Mouse (Mus musculus) MEL (cell line): ENCODE measurements around the gene Ston2.

ENCODE experiments used
- CTCF ChIP-seq, 3 experiments: IDR thresholded peaks in 2 of 3; conservative IDR thresholded peaks in 1 of 3; 2 replicates each; pipeline ENCODE4 v1.5.1; 2011 to 2012; ENCODE audit warnings: low read length in 3 of 3, low read depth in 2 of 3, mild to moderate bottlenecking in 2 of 3, improper control_type of control experiment in 1 of 3, inconsistent platforms in 1 of 3, mixed read lengths in 1 of 3, moderate library complexity in 1 of 3; ENCODE audit not compliant: control insufficient read depth in 1 of 3, insufficient read depth in 1 of 3, poor library complexity in 1 of 3, severe bottlenecking in 1 of 3
- E2F4 ChIP-seq: IDR thresholded peaks from 2 replicates; pipeline ENCODE4 v1.6.1; 2011; ENCODE audit warnings: low read depth, low read length, improper control_type of control experiment, borderline replicate concordance
- ELF1 ChIP-seq: IDR thresholded peaks from 2 replicates; pipeline ENCODE4 v1.6.1; 2014; ENCODE audit warnings: low read depth, mild to moderate bottlenecking, inconsistent platforms, low read length, improper control_type of control experiment, moderate library complexity
- EP300 ChIP-seq, 2 experiments: IDR thresholded peaks; 2 replicates each; pipeline ENCODE4 v1.6.1; 2011; ENCODE audit warnings: improper control_type of control experiment in 2 of 2, low read length in 2 of 2, low read depth in 1 of 2, mild to moderate bottlenecking in 1 of 2
- JUND ChIP-seq: IDR thresholded peaks from 2 replicates; pipeline ENCODE4 v1.6.1; 2011; ENCODE audit warnings: low read depth, mild to moderate bottlenecking, improper control_type of control experiment, low read length
- MAFK ChIP-seq: IDR thresholded peaks from 2 replicates; pipeline ENCODE4 v1.6.1; 2011; ENCODE audit warnings: low read depth, mild to moderate bottlenecking, low read length, improper control_type of control experiment, borderline replicate concordance
- MAX ChIP-seq: IDR thresholded peaks from 2 replicates; pipeline ENCODE4 v1.6.1; 2011; ENCODE audit warnings: low read length, improper control_type of control experiment
- MEF2A ChIP-seq: IDR thresholded peaks from 2 replicates; pipeline ENCODE4 v1.6.1; 2014; ENCODE audit warnings: low read depth, mild to moderate bottlenecking, inconsistent platforms, low read length, improper control_type of control experiment; ENCODE audit not compliant: poor library complexity, insufficient replicate concordance, severe bottlenecking; ENCODE audit errors: extremely low read depth
- POLR2A ChIP-seq, 2 experiments: IDR thresholded peaks; 2 replicates each; pipeline ENCODE4 v1.6.1; 2011 to 2012; ENCODE audit warnings: low read length in 2 of 2, mild to moderate bottlenecking in 2 of 2, control low read depth in 1 of 2, improper control_type of control experiment in 1 of 2, low read depth in 1 of 2, moderate library complexity in 1 of 2; ENCODE audit not compliant: control insufficient read depth in 1 of 2, insufficient read depth in 1 of 2, poor library complexity in 1 of 2
- POLR2AphosphoS2 ChIP-seq: IDR thresholded peaks from 2 replicates; pipeline ENCODE4 v1.6.1; 2011; ENCODE audit warnings: low read length, improper control_type of control experiment
- SMC3 ChIP-seq: IDR thresholded peaks from 2 replicates; pipeline ENCODE4 v1.6.1; 2011; ENCODE audit warnings: low read depth, low read length, improper control_type of control experiment
- TBP ChIP-seq: IDR thresholded peaks from 2 replicates; pipeline ENCODE4 v1.8.0; 2011; ENCODE audit warnings: low read depth, low read length, improper control_type of control experiment
- ZKSCAN1 ChIP-seq: IDR thresholded peaks from 2 replicates; pipeline ENCODE4 v1.6.1; 2012; ENCODE audit warnings: low read depth, mild to moderate bottlenecking, inconsistent platforms, low read length, improper control_type of control experiment, moderate library complexity

GRCm38 (mm10) chr12:91684840-91685415, 103.3 kb downstream of the Ston2 start:
- TF ChIP-seq POLR2A (IDR thresholded peaks at IDR 0.05; ENCODE audit: control insufficient read depth in 1 of 2, insufficient read depth in 1 of 2, low read depth in 1 of 2, low read length in 2 of 2, poor library complexity in 1 of 2) (no peak), ELF1 (no peak), SMC3 (no peak), CTCF (IDR thresholded peaks at IDR 0.05 in 2 of 3, conservative IDR thresholded peaks at IDR 0.05 in 1 of 3; ENCODE audit: control insufficient read depth in 1 of 3, insufficient read depth in 1 of 3, low read depth in 2 of 3, low read length in 3 of 3, poor library complexity in 1 of 3, severe bottlenecking in 1 of 3) (no peak), E2F4 (no peak), POLR2AphosphoS2 (no peak), ZKSCAN1 (no peak), MAX (no peak), MEF2A (no peak), EP300 (IDR thresholded peaks at IDR 0.05; ENCODE audit: low read depth in 1 of 2, low read length in 2 of 2) (no peak), JUND (no peak), TBP (no peak), MAFK (no peak)
